8 mouse cellular contexts compared by ENCODE assay signal in the genomic region with DNA sequence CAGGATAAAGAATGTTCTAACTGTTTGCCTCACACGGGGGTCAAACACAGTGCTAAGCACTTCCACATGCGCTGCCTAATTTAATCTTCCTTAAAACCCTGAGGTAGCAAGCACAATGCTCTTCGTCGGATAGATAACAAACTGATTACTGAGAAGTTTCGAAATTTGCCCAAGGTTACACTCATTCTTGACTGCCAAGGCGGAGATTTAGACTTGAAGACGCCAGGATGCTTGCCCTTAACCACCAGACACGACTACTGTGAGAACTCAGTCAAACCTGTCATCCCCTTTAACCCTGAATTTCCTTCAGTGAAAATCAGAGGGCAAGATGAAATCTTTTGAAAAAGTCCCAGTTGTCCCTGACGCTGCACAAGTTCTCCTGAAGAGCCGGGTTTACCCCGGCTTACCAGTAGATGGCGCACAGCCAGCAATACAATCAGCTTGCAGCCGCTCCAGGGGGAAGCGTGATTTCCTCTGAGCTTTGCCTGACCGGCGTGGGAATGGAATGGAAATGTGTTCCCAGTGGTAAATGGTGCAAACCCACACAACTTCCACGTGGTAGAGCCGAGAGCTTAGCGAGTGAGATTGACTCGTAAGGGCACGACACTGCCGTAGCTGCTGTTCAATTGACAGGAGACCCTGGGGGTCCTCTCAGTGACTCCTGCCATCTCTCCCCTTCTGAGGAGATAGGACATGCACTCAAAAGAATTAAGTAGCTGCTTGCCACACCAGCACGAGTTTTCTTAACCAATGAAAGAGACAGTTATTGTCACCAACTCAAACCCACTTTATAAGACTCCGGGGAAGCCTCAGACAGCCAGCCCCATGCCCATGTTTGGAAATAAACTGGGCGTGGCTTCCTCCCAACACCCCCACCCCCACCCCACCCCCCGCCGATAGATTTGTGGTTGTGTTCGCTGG. TPM values are rescaled to one million over a fixed set of nuclear protein-coding genes. Genes with fewer than 3 reads are reported as not detected.
DNase-seq lines count a peak whose midpoint lies in the region; ATAC-seq lines count a peak whose summit lies in the region.

No protein-coding gene starts in this region.

- intact Hi-C loops in gastrocnemius, postnatal 36 days (cut with DNase I): loop anchor here (10.0 kb wide), 1 partner anchor 560 kb away; no protein-coding TSS in a partner anchor
- intact Hi-C loops in left cerebral cortex, postnatal 14 days (cut with DNase I): no loop called here

- peak overlapping the region; percentile 84 for H3K4me2 ChIP-seq in intestine, embryonic 15.5 days (replicated peaks)

- H3K4me3 ChIP-seq in intestine, embryonic 15.5 days (replicated peaks): peak overlapping the region; percentile 32

- H3K4me1 ChIP-seq in intestine, embryonic 15.5 days (replicated peaks): 0 out of 2 replicates have a peak, but pooled peaks cover 11% of the 10 kb centered on the region

- WGBS in intestine, embryonic 15.5 days: 9% methylated on average over 28 of the region's 28 CpGs

- no peak overlapping the region for H3K9ac ChIP-seq in intestine, embryonic 15.5 days

- no peaks in the 10 kb centered on the region for H3K36me3 ChIP-seq in intestine, embryonic 15.5 days

- H3K27ac ChIP-seq in intestine, embryonic 15.5 days: peak overlapping the region; percentile 57; the same call in 1 of the 2 replicates

- peak; percentile 86 for ATAC-seq in intestine, embryonic 15.5 days

- DNase-seq in adrenal gland, adult 2 months: peak; percentile 89
- DNase-seq in embryo, embryonic 11 days: peak; percentile 92
- peak; percentile 63 to 66 for DNase-seq in gastrocnemius, postnatal 36 days
- peak; percentile 91 to 93 for DNase-seq in left cerebral cortex, postnatal 14 days (ENCODE audit: low spot score in 2 of 2)
- DNase-seq in mesoderm, embryonic 11.5 days (ENCODE audit: low read depth, low spot score): peak; percentile 92
- DNase-seq in right cerebral cortex, postnatal 36 days (ENCODE audit: low spot score in 2 of 2): peak; percentile 73 to 82
- peak; percentile 74 to 85 for DNase-seq in urinary bladder, postnatal 4 days (ENCODE audit: low spot score in 2 of 2)

- H3K9me3 ChIP-seq in intestine, embryonic 15.5 days: no peaks in the 10 kb centered on the region

- H3K27me3 ChIP-seq in intestine, embryonic 15.5 days (replicated peaks): no peaks in the 10 kb centered on the region

RNA-seq across cellular contexts. Expression of gene Trim2, which starts 38.3 kb away (rescaled TPM):
- total RNA-seq in adrenal gland, adult 2 months (2021): 100 to 1,000 TPM in 1 of 2 experiments, 10 to 100 TPM in 1; 34.1 to 125 TPM
- polyA plus RNA-seq in adrenal gland, adult 2 months (2012; rRNA removed): 58.3 and 115 TPM in 2 replicates
- total RNA-seq in gastrocnemius, postnatal 36 days (2021): 1 to 10 TPM; 2.7 to 3.3 TPM
- polyA plus RNA-seq in intestine, embryonic 15.5 days (2015; fragmentation: Nextera tagmentation; extraction: Ambion mirVana): 50.1 and 57.2 TPM in 2 replicates
- 100 to 1,000 TPM; 190 to 200 TPM for total RNA-seq in left cerebral cortex, postnatal 14 days (2021)

Comparison
In these comparisons a context has a peak if more than half of its experiments do, and no peak if none do; other contexts are left out.
1. Peak in every context shown above with its lines: DNase-seq, ATAC-seq, H3K4me3 ChIP-seq and H3K27ac ChIP-seq.
2. RNA of gene Trim2, which starts 38.3 kb away (total RNA-seq): 190 to 200 TPM in left cerebral cortex, postnatal 14 days and 34.1 to 125 TPM in adrenal gland, adult 2 months; 2.7 to 3.3 TPM in gastrocnemius, postnatal 36 days; every median in the first group is over 4 times any median in the second.